Mouse (Mus musculus): ENCODE measurements at regions not wholly inside any gene's neighbourhood (a gene's known extent, or its start where the extent isn't known, plus 50 kb on each side); places are given as distances from the start of the nearest gene placed in this dataset.

DNA sequence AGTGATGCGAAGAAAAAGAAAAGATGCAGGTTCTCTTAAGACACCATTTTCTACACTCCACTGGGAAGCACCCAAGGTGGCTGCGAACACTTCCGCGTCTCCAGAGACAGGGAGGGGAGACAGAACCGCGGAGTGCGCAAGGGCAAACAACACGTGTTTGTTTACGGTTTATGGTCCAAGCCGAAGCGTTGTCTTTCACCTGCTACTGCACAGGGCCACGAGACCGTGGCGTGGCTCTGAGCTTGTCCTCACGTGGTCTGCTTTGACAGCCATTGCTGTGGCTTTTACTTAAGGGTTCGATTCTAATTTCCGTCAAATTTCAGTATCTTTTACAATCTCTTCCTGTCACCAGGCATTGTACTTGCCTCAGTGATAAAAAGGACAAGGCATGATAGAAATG lies 257.2 kb upstream of the Atp5g3 start:
- WGBS: 74% methylated on average over 17 of the region's 17 CpGs
- Histone ChIP-seq H3K9me3 (replicated peaks) (no peaks in the 10 kb centered on the region), H3K36me3 (no peaks in the 10 kb centered on the region), H3K9ac (no peak overlapping the region), H3K4me2 (no peak overlapping the region), H3K27me3 (no peaks in the 10 kb centered on the region), H3K4me3 (replicated peaks) (no peak overlapping the region), H3K27ac (no peak overlapping the region), H3K4me1 (no peaks in the 10 kb centered on the region)
- no peak for ATAC-seq (replicated peaks; ENCODE audit: low FRiP score)

DNA sequence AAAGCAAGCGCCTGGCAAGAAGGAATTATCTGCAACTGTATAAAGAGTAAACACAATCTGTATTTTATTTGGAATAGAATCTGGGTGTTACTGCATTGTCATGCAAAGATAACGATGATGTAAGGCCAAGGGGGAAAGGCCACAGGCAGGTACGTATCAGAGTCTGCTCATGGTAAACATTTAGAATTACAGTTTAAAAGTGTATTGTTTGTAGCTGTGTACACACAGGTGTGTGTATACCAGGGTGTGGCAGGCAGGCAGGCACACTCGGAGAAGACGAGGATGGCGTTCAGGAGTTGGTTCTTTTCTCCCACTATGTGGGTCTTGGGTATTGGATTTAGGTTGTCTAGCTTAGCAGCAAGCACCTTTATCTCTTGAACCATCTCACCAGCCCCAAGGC lies 242.9 kb upstream of the Atp5g3 start:
- Histone ChIP-seq H3K36me3 (no peaks in the 10 kb centered on the region), H3K27me3 (no peaks in the 10 kb centered on the region), H3K9ac (no peak overlapping the region), H3K27ac (no peak overlapping the region), H3K4me3 (replicated peaks) (no peak overlapping the region), H3K4me2 (no peak overlapping the region), H3K9me3 (replicated peaks) (no peaks in the 10 kb centered on the region), H3K4me1 (peaks cover 7% of the 10 kb centered on the region; the same call in 1 of the 2 replicates)
- no peak for ATAC-seq (replicated peaks; ENCODE audit: low FRiP score)
- 85% methylated on average over 6 of the region's 6 CpGs for WGBS

DNA sequence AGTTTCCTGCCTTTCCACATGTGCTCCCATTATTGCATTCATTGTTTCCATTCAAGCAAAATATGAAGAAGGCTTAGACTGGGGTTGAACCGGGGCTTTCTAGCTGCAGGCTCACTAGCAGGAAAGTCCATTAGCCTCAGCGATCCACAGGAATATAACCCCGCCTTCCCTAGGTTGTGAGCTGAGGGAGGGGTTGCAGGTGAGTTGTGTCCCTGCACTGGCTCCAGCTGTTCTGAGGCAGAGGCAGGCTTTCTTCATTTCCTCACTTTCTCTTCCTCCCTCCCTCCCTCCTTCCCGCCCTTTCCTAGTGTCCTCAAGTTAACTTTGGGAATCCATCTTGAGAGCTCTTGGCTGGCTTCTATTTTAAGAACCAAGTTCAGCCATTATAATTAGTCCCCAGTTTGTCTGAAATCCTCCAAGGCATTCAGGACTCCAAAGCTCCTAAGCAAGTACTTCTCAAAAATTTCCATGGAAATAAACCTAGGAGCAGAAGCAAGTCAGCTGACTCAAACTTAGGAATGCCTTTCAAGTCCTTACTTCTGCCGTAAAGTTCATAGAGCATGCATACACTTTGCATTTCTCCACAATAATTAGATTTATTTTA lies 242.2 kb upstream of the Atp5g3 start:
- H3K4me1 ChIP-seq: peaks cover 7% of the 10 kb centered on the region; the same call in 1 of the 2 replicates

DNA sequence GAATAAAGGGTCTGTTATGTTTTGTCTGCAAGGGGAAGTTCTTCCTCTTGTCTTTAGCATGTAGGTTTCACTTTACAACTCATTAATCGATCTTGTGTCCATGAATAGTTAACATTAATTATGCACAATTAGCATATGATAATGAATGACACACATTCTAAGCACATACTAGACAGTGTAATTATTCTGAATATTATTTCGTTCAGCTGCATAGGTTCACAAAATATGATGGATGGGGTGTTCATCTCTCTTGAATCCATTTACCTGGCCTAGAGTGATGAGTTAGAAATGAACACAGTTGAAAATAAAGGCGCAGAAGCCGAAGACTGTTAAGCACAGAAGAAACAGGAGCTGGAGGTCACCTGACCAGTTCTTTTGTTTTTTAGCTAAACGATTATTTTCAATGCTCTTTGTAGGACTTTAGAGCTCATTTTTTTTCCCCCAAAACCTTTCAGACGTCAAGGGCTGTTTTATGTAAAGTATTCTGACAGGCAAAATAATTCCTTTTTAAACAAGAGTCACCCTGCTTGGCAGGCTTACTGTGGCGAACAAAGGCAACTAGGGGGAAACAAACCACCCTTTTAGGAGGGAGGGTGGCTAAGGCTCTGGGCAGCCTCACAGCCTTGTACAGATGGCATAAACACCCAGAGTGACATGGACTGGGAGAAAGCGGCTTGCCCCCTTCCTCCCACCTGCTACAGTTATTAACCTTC lies 241.6 kb upstream of the Atp5g3 start:
- Histone ChIP-seq H3K4me3 (replicated peaks) (no peak overlapping the region), H3K9ac (no peak overlapping the region), H3K27me3 (no peaks in the 10 kb centered on the region), H3K4me2 (no peak overlapping the region), H3K4me1 (peaks cover 7% of the 10 kb centered on the region; the same call in 1 of the 2 replicates), H3K36me3 (no peaks in the 10 kb centered on the region), H3K9me3 (replicated peaks) (no peaks in the 10 kb centered on the region), H3K27ac (no peak overlapping the region)
- 62% methylated on average over 8 of the region's 8 CpGs for WGBS
- ATAC-seq (replicated peaks; ENCODE audit: low FRiP score): no peak

More for the DNA sequence above, 242.2 kb upstream of the Atp5g3 start:
- Histone ChIP-seq H3K9me3 (replicated peaks) (no peaks in the 10 kb centered on the region), H3K9ac (no peak overlapping the region), H3K36me3 (no peaks in the 10 kb centered on the region), H3K4me3 (replicated peaks) (no peak overlapping the region), H3K4me2 (no peak overlapping the region), H3K27me3 (no peaks in the 10 kb centered on the region), H3K27ac (no peak overlapping the region)
- ATAC-seq (replicated peaks; ENCODE audit: low FRiP score): no peak
- 52% methylated on average over 5 of the region's 5 CpGs for WGBS

DNA sequence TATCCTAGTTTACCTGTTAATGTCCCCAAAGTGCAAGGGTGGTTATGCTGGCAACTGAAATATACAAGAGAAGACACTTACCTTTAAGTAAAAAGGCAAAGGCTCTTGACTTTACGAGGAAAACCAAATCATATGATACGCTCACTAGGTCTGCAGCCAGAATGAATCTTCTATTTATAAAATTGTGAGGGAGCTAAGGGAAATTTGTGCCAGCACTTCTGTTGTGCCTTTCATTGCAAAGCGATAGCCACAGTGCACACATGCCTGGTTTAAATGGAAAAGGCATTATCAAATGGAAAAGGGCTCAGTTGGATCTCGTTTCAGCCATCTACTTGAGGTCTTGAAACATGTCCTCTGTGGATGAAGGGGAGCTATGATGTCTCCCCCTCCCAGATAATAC lies 236.1 kb upstream of the Atp5g3 start:
- Histone ChIP-seq H3K9ac (no peak overlapping the region), H3K4me2 (no peak overlapping the region), H3K36me3 (no peaks in the 10 kb centered on the region), H3K27me3 (no peaks in the 10 kb centered on the region), H3K27ac (no peak overlapping the region), H3K9me3 (replicated peaks) (no peaks in the 10 kb centered on the region), H3K4me1 (no peaks in the 10 kb centered on the region), H3K4me3 (replicated peaks) (no peak overlapping the region)
- WGBS: 86% methylated on average over 4 of the region's 4 CpGs
- no peak for ATAC-seq (replicated peaks; ENCODE audit: low FRiP score)

DNA sequence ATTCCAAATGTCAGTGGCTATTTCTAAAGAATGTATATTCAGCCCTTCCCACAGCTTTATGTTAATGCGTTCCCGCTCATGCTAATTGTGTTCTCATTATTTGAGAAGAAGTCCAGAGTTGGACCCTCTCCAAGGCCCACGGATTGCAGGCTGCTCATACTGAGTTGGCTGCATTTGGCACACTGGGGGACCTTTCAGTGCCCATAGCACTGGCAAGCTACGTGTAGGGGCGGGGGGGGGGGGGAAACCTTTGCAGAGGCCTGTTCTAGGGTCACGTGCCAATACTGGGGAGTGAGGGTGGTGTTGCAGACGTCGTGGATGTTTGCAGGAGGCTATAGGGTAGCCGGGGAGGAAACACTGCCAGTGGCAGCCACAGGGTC lies 225.5 kb upstream of the Atp5g3 start:
- Histone ChIP-seq H3K4me2 (no peak overlapping the region), H3K27ac (no peak overlapping the region), H3K9me3 (replicated peaks) (no peaks in the 10 kb centered on the region), H3K4me3 (replicated peaks) (no peak overlapping the region), H3K4me1 (peaks cover 9% of the 10 kb centered on the region; the same call in 1 of the 2 replicates), H3K36me3 (no peaks in the 10 kb centered on the region), H3K27me3 (no peaks in the 10 kb centered on the region), H3K9ac (no peak overlapping the region)
- no peak for ATAC-seq (replicated peaks; ENCODE audit: low FRiP score)
- WGBS: 35% methylated on average over 9 of the region's 9 CpGs

DNA sequence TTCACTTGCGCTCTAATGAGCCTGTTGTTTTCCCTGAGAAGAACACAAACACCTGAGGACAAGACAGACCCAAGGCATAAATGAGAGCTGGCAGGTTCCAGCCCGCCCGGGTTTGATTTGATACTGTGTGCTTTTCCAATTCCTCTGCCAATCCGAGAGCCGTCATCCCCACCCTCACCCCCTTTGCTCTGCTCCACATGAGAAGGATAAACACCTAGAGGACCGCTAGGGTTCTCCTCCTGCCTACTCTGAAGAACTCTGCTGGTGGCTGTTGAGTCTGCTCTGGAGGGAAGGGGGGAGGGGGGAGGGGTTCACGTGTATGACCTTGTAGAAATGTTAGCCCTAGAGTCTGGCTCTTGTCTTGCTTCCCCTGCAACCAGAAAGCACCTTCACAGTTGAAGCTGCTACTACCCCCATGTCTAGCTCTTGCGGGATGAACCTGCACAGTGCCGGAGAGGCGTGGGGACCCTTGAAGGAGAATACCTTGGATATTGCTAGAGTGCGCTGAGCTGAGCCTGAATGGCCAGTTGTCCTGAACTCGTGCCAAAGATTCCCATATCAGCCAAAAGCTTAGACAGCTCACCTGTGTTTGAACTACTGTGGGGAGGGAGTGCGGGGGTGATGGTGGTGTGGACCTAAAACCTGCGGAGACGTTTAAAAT lies 225.0 kb upstream of the Atp5g3 start:
- 52% methylated on average over 15 of the region's 15 CpGs for WGBS
- Histone ChIP-seq H3K27ac (no peak overlapping the region), H3K4me2 (no peak overlapping the region), H3K9ac (no peak overlapping the region), H3K4me3 (replicated peaks) (no peak overlapping the region), H3K4me1 (peaks cover 9% of the 10 kb centered on the region; the same call in 1 of the 2 replicates), H3K9me3 (replicated peaks) (no peaks in the 10 kb centered on the region), H3K36me3 (no peaks in the 10 kb centered on the region), H3K27me3 (peaks cover 3% of the 10 kb centered on the region)
- ATAC-seq (replicated peaks; ENCODE audit: low FRiP score): no peak

DNA sequence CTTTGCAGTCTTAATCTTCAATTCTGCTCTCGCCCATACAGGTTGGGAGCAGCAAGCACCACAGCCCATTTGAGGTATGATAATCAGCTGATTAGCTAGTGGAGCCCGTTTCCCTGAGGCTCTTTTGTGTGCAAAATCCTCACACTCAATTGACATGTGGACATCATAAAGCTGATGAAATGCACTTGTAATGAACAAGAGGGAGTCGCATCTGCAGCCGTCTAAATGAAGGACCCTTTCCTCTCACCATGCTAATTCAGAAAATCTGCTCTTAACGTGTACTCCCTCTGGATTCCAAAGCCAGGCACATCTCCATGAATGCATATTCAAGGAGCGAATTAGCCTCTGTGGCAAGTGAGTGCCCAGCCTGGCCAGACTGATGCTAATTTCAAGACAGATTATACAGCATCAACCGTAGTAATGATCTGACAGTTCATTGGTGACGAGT lies 219.0 kb upstream of the Atp5g3 start:
- ATAC-seq (replicated peaks; ENCODE audit: low FRiP score): no peak
- H3K4me3 ChIP-seq (replicated peaks): no peak overlapping the region
- H3K36me3 ChIP-seq: no peaks in the 10 kb centered on the region
- H3K9ac ChIP-seq: no peak overlapping the region
- no peak overlapping the region for H3K27ac ChIP-seq
- H3K4me1 ChIP-seq: peaks cover 17% of the 10 kb centered on the region
- 22% methylated on average over 8 of the region's 8 CpGs for WGBS
- peaks cover 26% of the 10 kb centered on the region for H3K27me3 ChIP-seq
- H3K4me2 ChIP-seq: peak overlapping the region; percentile 58
- no peaks in the 10 kb centered on the region for H3K9me3 ChIP-seq (replicated peaks)

DNA sequence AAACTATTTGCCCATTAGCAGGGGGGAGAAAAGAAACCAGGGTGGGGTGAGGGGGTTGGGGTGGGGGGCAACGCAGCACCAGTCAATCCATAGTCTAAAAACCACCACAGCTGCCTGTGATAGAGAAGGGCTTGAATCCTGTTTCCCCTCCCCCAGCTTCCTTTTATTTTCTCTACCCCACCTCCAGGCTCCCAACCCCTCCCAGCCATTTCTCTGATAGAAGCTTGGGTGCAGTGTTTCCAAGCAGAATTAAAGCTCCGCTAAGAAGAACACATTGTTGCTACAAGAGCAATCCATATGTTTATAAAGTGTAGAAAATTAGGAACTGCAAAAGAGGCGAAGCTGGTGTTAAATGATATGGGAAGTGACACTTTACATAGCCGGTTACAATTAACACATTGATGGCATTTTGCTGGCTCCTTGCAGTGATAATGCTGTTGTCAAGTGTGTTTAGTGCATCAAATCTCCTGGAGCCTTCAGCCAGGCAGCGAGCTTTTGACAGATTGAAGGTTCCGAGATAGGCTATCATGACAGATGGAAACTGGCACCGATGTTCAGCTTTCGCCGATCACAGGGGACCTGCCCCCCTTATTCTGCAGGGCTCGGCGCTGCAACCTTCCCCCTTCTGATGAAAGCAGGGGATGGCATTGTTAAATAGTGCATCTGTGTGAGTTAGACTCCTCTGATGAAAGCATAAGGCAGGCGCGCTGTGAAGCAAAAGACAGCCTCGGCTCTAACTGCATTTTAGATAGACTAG lies 217.8 kb upstream of the Atp5g3 start:
- H3K4me3 ChIP-seq (replicated peaks): peak overlapping the region; percentile 31
- H3K9me3 ChIP-seq (replicated peaks): no peaks in the 10 kb centered on the region
- peaks cover 17% of the 10 kb centered on the region for H3K4me1 ChIP-seq
- H3K36me3 ChIP-seq: no peaks in the 10 kb centered on the region
- no peak for ATAC-seq (replicated peaks; ENCODE audit: low FRiP score)
- peaks cover 26% of the 10 kb centered on the region for H3K27me3 ChIP-seq
- H3K4me2 ChIP-seq: peak overlapping the region; percentile 58
- WGBS: under 1% methylated on average over 14 of the region's 14 CpGs
- H3K9ac ChIP-seq: 0 out of 2 replicates have a peak overlapping the region, but pooled peaks have one; percentile 0
- no peak overlapping the region for H3K27ac ChIP-seq

DNA sequence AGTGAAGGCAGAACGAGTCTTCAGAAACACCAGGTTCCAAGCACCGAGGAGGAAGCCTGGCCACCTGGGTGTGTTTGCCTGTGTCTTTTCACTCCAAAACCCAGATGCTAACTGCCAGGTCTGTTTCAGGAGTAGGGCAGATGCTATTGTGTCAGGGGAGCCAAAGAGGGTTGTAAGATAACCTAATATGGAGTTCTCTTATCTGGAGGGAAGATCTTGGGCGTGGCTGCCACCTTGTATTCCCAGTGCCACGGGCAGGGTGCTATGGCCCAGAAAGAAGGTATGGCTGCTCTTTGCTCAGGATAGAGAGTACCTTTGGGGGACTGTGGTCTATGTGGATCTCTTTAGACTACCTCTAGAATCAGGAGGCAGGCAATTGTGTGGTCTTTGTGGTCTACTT lies 216.0 kb upstream of the Atp5g3 start:
- ATAC-seq (replicated peaks; ENCODE audit: low FRiP score): no peak
- no peak overlapping the region for H3K4me2 ChIP-seq
- H3K36me3 ChIP-seq: no peaks in the 10 kb centered on the region
- WGBS: 78% methylated on average over 4 of the region's 4 CpGs
- H3K9ac ChIP-seq: no peak overlapping the region
- no peaks in the 10 kb centered on the region for H3K9me3 ChIP-seq (replicated peaks)
- H3K4me1 ChIP-seq: peaks cover 17% of the 10 kb centered on the region
- peaks cover 26% of the 10 kb centered on the region for H3K27me3 ChIP-seq
- no peak overlapping the region for H3K4me3 ChIP-seq (replicated peaks)
- H3K27ac ChIP-seq: no peak overlapping the region

DNA sequence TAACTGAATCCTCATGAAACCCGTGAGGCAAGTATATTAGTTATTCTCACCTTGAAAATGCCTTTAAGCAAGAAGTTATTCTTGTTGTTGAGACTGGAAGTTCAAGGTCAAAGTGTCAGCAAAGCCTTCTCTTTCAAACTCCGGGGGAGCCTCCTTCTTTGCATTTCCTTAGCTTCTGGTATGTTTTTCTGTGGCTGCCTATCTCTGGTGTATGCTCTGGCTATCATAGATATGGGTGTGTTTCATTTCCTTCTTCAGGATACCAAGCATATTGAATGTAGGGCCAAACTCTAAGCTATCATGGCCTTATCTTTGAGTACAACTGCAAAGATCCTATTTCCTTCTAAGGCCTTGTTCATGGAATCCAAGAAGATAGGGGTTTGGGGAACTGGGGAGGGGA lies 213.1 kb upstream of the Atp5g3 start:
- H3K4me2 ChIP-seq: no peak overlapping the region
- no peak overlapping the region for H3K9ac ChIP-seq
- no peaks in the 10 kb centered on the region for H3K9me3 ChIP-seq (replicated peaks)
- 44% methylated on average over 2 of the region's 2 CpGs for WGBS
- no peak for ATAC-seq (replicated peaks; ENCODE audit: low FRiP score)
- peaks cover 5% of the 10 kb centered on the region for H3K27me3 ChIP-seq
- H3K27ac ChIP-seq: no peak overlapping the region
- peaks cover 14% of the 10 kb centered on the region for H3K4me1 ChIP-seq
- H3K36me3 ChIP-seq: no peaks in the 10 kb centered on the region
- no peak overlapping the region for H3K4me3 ChIP-seq (replicated peaks)
